Mouse (Mus musculus) limb, embryonic 14.5 days (tissue): Measurements from ENCODE around the gene Hnrnph2. TPM values are rescaled to one million over a fixed set of nuclear protein-coding genes. Genes with fewer than 3 reads are reported as not detected.

Source experiments
- ATAC-seq: fragments of 200-750 bp; cut with Nextera tagmentation; 2 replicates; pipeline ENCODE4 v1.8.0; 2017; ENCODE audit warnings: low read depth, moderate number of reproducible peaks, moderate TSS enrichment; ENCODE audit not compliant: low FRiP score
- DNase-seq: peaks from one replicate; pipeline ENCODE4 v3.0.0-alpha.2; 2015; ENCODE audit warnings: low spot score
- H3K27ac ChIP-seq: fragments of 300-500 bp; sonication (generic); replicated peaks from 2 replicates; pipeline ENCODE4 v1.5.1; 2014; ENCODE audit warnings: low read depth, mild to moderate bottlenecking, low read length, moderate library complexity, mixed read lengths
- H3K27me3 ChIP-seq: fragments of 300-500 bp; sonication (generic); 2 replicates; pipeline ENCODE4 v1.6.1; 2014; ENCODE audit warnings: low read length, mixed read lengths; ENCODE audit not compliant: control insufficient read depth, insufficient read depth
- H3K36me3 ChIP-seq: fragments of 300-500 bp; sonication (generic); 2 replicates; pipeline ENCODE4 v1.6.1; 2014; ENCODE audit warnings: mild to moderate bottlenecking, low read length, moderate library complexity, mixed read lengths; ENCODE audit not compliant: control insufficient read depth, insufficient read depth
- H3K4me1 ChIP-seq: fragments of 300-500 bp; sonication (generic); 2 replicates; pipeline ENCODE4 v1.6.1; 2014; ENCODE audit warnings: antibody characterized with exemption, low read length, mixed read lengths; ENCODE audit not compliant: control insufficient read depth, insufficient read depth
- H3K4me2 ChIP-seq: fragments of 300-500 bp; sonication (generic); replicated peaks from 2 replicates; pipeline ENCODE4 v1.6.1; 2014; ENCODE audit warnings: low read depth, mild to moderate bottlenecking, low read length, moderate library complexity; ENCODE audit not compliant: severe bottlenecking
- H3K4me3 ChIP-seq: fragments of 300-500 bp; sonication (generic); replicated peaks from 2 replicates; pipeline ENCODE4 v1.5.1; 2014; ENCODE audit warnings: low read length
- H3K9ac ChIP-seq: fragments of 300-500 bp; sonication (generic); 2 replicates; pipeline ENCODE4 v1.6.1; 2014; ENCODE audit warnings: mild to moderate bottlenecking, low read depth, low read length, moderate library complexity; ENCODE audit not compliant: severe bottlenecking
- H3K9me3 ChIP-seq: fragments of 300-500 bp; sonication (generic); 2 replicates; pipeline ENCODE4 v1.6.1; 2016; ENCODE audit warnings: low read length; ENCODE audit not compliant: control insufficient read depth
- POLR2A ChIP-seq: fragments of 200-500 bp; IDR thresholded peaks from 2 replicates; pipeline ENCODE4 v1.8.0; 2012; ENCODE audit warnings: inconsistent platforms, mild to moderate bottlenecking, moderate library complexity, borderline replicate concordance; ENCODE audit not compliant: insufficient read depth, insufficient read length; ENCODE audit errors: extremely low read depth
- WGBS: fragments of 180-500 bp; shearing (Covaris S2); extraction: QIAGEN DNeasy Blood & Tissue Kit; methylation state at CpG from one replicate; pipeline ENCODE4 v1.1.7; 2014; 5-methylcytosine and 5-hydroxymethylcytosine counted together
- polyA plus RNA-seq, 2 experiments: library from polyadenylated mRNA; depleted of rRNA in 1 of 2; stranded (reverse) in 1 of 2; unstranded in 1 of 2; fragments of >200 nt; fragmentation: Nextera tagmentation in 1 of 2; extraction: Ambion mirVana in 1 of 2; gene quantifications; 2 replicates each; pipeline versions ENCODE4 v1.2.1 to v1.2.3; 2012 to 2014

Gene Hnrnph2
- polyA plus RNA-seq, 2 experiments: 87.2 to 91.5 TPM

DNA sequence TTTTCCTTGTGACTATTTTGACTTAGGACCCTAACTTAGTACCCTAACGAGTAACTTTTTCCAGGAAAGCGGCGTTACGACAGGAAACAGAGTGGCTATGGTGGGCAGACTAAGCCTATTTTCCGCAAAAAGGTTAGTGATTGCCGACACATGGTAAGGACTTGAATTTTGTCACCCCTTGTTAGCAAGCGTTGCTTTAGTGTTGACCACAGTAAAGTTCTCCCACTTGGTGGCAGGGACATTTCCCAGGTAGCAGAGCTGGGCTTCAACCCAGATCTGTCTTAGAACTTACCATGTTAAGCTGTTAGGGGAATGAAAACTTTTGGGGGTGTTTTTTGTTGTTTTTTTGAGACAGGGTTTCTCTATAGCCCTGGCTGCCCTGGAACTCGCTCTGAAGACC is 14.5 kb upstream of the Hnrnph2 start:
- peaks cover 12% of the 10 kb centered on the region for H3K36me3 ChIP-seq

DNA sequence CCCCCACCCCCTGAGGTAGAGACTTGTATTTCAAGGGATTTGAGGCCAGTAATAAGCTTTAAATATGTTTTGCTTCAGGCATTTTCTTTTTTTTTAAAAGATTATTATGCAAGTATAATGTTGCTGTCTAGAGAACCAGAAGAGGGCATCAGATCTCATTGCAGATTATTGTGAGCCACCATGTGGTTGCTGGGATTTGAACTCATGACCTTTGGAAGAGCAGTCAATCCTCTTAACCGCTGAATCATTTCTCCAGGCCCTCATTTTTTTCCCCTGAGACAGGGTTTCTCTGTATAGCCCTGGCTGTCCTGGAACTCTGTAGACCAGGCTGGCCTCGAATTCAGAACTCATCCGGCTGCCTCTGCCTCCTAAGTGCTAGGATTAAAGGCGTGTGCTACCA is 12.7 kb upstream of the Hnrnph2 start:
- Histone ChIP-seq H3K4me2 (no peak overlapping the region), H3K4me1 (no peaks in the 10 kb centered on the region), H3K27me3 (no peaks in the 10 kb centered on the region), H3K27ac (no peak overlapping the region), H3K9me3 (no peaks in the 10 kb centered on the region), H3K9ac (no peak overlapping the region), H3K36me3 (peaks cover 12% of the 10 kb centered on the region), H3K4me3 (no peak overlapping the region)
- DNase-seq (no peak), ATAC-seq (no peak)
- WGBS: 78% methylated on average over 4 of the region's 4 CpGs
- no peak for TF ChIP-seq POLR2A

More for the DNA sequence above, 14.5 kb upstream of the Hnrnph2 start:
- TF ChIP-seq POLR2A: no peak
- ATAC-seq (no peak), DNase-seq (no peak)
- H3K27ac ChIP-seq: no peak overlapping the region
- peak overlapping the region; percentile 70 for H3K9ac ChIP-seq
- H3K9me3 ChIP-seq: no peaks in the 10 kb centered on the region
- H3K27me3 ChIP-seq: no peaks in the 10 kb centered on the region
- WGBS: 34% methylated on average over 8 of the region's 8 CpGs
- H3K4me3 ChIP-seq: peak overlapping the region; percentile 48
- peak overlapping the region; percentile 58 for H3K4me2 ChIP-seq
- no peaks in the 10 kb centered on the region for H3K4me1 ChIP-seq

DNA sequence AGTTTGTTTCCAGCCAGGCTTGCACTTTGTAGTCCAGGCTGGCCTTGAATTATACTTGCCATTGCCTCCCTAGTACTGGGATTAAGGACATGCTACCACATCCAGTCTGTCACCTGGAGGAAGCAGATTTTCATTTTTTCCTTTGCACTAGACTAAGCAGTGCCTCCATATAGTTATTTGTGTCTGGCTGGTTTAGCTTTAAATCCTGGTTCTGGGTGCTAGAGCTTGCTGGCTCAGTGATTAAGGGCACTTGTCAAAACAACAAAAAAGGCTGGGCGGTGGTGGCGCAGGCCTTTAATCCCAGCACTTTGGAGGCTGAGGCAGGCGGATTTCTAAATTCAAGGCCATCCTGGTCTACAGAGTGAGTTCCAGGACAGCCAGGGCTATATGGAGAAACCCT is 12.0 kb upstream of the Hnrnph2 start:
- no peaks in the 10 kb centered on the region for H3K4me1 ChIP-seq
- H3K4me3 ChIP-seq: no peak overlapping the region
- no peak for TF ChIP-seq POLR2A
- no peak overlapping the region for H3K27ac ChIP-seq
- no peak overlapping the region for H3K4me2 ChIP-seq
- peaks cover 12% of the 10 kb centered on the region for H3K36me3 ChIP-seq
- DNase-seq (no peak), ATAC-seq (no peak)
- H3K9me3 ChIP-seq: no peaks in the 10 kb centered on the region
- 93% methylated on average over 3 of the region's 3 CpGs for WGBS
- H3K9ac ChIP-seq: no peak overlapping the region
- no peaks in the 10 kb centered on the region for H3K27me3 ChIP-seq

DNA sequence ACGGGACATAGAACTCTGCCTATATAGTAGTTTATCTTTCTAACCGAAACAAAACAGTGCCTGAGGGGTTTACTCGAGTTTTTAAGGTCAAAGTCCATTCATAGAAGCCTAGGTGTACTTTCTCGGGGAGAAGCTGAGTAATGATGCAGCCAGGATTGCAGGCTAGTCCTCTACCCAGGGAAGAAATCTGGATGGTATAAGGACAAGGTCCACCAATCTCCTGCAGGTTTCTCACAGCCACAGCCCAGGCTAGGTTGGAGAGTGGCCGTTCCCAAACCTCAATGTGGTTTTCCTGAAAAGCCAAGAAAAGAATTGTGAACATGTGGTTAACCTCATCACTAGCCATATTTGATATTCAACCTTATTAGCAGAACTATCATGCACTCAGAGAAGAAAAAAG is 11.1 kb upstream of the Hnrnph2 start:
- 51% methylated on average over 5 of the region's 5 CpGs for WGBS
- no peaks in the 10 kb centered on the region for H3K9me3 ChIP-seq
- peaks cover 12% of the 10 kb centered on the region for H3K36me3 ChIP-seq
- no peak overlapping the region for H3K9ac ChIP-seq
- no peak overlapping the region for H3K27ac ChIP-seq
- no peaks in the 10 kb centered on the region for H3K4me1 ChIP-seq
- no peak overlapping the region for H3K4me2 ChIP-seq
- DNase-seq (no peak), ATAC-seq (no peak)
- no peaks in the 10 kb centered on the region for H3K27me3 ChIP-seq
- no peak for TF ChIP-seq POLR2A
- no peak overlapping the region for H3K4me3 ChIP-seq

DNA sequence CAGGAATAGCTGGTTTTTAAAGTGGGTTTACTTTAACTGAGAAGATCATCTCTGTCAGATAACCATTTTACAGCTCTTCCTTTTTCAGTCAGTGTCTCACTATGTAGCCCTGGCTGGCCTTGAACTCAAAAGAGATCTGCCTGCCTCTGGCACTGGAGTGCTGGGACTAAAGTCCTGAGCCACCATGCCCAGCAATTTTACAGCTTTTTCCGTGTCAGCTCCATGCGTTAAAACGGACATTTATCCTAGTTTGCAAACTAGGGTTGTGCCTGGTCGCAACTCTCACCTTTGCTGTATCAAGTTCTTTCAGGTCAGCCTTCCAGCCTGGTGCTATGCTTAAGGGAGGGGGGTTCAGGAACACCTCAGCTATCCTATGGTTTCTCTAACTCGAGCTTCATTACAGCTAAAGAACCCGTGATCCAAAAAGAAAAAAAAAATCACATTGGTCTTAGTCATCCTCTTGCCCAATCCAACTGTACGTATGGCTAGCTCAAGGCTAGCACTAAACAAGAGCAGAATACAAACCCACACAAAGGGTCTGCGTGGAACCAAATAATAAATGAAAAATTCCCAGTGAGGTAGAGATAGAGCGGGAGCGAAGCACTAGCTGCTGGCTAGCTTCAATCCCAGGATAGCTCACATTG is 935 bp upstream of the Hnrnph2 start:
- H3K9me3 ChIP-seq: no peaks in the 10 kb centered on the region
- ATAC-seq (no peak), DNase-seq (no peak)
- H3K4me1 ChIP-seq: no peaks in the 10 kb centered on the region
- no peaks in the 10 kb centered on the region for H3K36me3 ChIP-seq
- no peaks in the 10 kb centered on the region for H3K27me3 ChIP-seq
- H3K27ac ChIP-seq: no peak overlapping the region
- peak overlapping the region; percentile 53 for H3K4me2 ChIP-seq
- peak overlapping the region; percentile 47 for H3K4me3 ChIP-seq
- no peak for TF ChIP-seq POLR2A
- WGBS: 24% methylated on average over 10 of the region's 10 CpGs
- H3K9ac ChIP-seq: peak overlapping the region; percentile 55
